Mouse (Mus musculus): ENCODE measurements around the gene Gm10322.

Gm10322 gene

GRCm38 (mm10) chr10:59656799-59657198 is 40.9 kb downstream of the Gm10322 start:
- peak; percentile 13 for DNase-seq (ENCODE audit: low read depth, low spot score)

GRCm38 (mm10) chr10:59664765-59665164 is 48.9 kb downstream of the Gm10322 start:
- no peak for DNase-seq (ENCODE audit: low read depth, low spot score)

- no peak for DNase-seq (ENCODE audit: low read depth, low spot score)
Observed at GRCm38 (mm10) chr10:59665503-59666291, 49.8 kb downstream of the Gm10322 start.
